Mouse (Mus musculus): ENCODE measurements around the gene Spred2. TPM values are rescaled to one million over a fixed set of nuclear protein-coding genes. Genes with fewer than 3 reads are reported as not detected.

Gene Spred2
- total and polyA plus RNA-seq, 3 experiments = 8.9 to 76.1 (median 33.6) TPM

- Histone ChIP-seq H3K36me3 (replicated peaks) (peaks cover 78% of the 10 kb centered on the region), H3K9me3 (replicated peaks) (no peaks in the 10 kb centered on the region), H3K4me1 (ENCODE audit: insufficient read depth, low read depth, low read length) (peaks cover 41% of the 10 kb centered on the region), H3K4me3 (ENCODE audit: low read depth, low read length) (no peak overlapping the region), H3K27me3 (ENCODE audit: insufficient read depth, low read length) (no peaks in the 10 kb centered on the region)
- DNase-seq (ENCODE audit: low spot score) (no peak), ATAC-seq (ENCODE audit: extremely low read depth, insufficient number of reproducible peaks, low FRiP score, poor library complexity, severe bottlenecking) (no peak)
- TF ChIP-seq POLR2AphosphoS5 (IDR thresholded peaks at IDR 0.05; ENCODE audit: insufficient replicate concordance, low read depth, low read length) (no peak), GATA1 (IDR thresholded peaks at IDR 0.05; ENCODE audit: borderline replicate concordance, low read length) (no peak), CTCF (IDR thresholded peaks at IDR 0.05; ENCODE audit: low read depth, low read length) (no peak), TAL1 (conservative IDR thresholded peaks at IDR 0.05; ENCODE audit: low read depth, low read length) (no peak), GATA2 (IDR thresholded peaks at IDR 0.05; ENCODE audit: borderline replicate concordance, low read depth, low read length) (no peak)
Observed at GRCm38 (mm10) chr11:19955069-19955468, 30.9 kb downstream of the Spred2 start.

- no peak overlapping the region for H3K4me3 ChIP-seq (ENCODE audit: low read depth, low read length)
Observed at GRCm38 (mm10) chr11:19955701-19956100, 31.5 kb downstream of the Spred2 start.

DNA sequence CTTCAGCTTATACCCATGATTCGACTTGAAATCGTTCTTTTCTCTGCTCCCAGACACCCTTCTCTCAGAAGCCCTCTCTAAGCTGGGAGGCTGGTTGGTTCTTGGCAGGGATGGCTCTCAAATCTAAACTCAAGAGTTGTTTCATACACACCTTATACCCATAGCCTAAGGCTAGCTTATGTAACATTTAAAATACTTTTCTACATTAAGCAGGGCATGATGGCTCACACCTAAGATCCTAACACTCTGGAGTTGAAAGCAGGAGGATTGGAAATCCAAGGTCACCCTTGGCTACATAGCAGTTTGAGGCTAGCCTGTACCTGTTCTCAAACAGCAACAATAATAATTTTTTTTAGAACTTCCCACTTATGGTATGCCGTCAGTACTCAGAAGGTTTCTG lies 34.8 kb downstream of the Spred2 start:
- TF ChIP-seq GATA2 (IDR thresholded peaks at IDR 0.05; ENCODE audit: borderline replicate concordance, low read depth, low read length) = no peak
- no peak for TF ChIP-seq CTCF (IDR thresholded peaks at IDR 0.05; ENCODE audit: low read depth, low read length)
- TF ChIP-seq TAL1 (conservative IDR thresholded peaks at IDR 0.05; ENCODE audit: low read depth, low read length) = no peak
- TF ChIP-seq GATA1 (IDR thresholded peaks at IDR 0.05; ENCODE audit: borderline replicate concordance, low read length) = no peak
- TF ChIP-seq POLR2AphosphoS5 (IDR thresholded peaks at IDR 0.05; ENCODE audit: insufficient replicate concordance, low read depth, low read length) = no peak
- Histone ChIP-seq H3K4me1 (ENCODE audit: insufficient read depth, low read depth, low read length) (peaks cover 42% of the 10 kb centered on the region), H3K27me3 (ENCODE audit: insufficient read depth, low read length) (no peaks in the 10 kb centered on the region), H3K9me3 (replicated peaks) (no peaks in the 10 kb centered on the region), H3K4me3 (ENCODE audit: low read depth, low read length) (no peak overlapping the region), H3K36me3 (replicated peaks) (peaks cover 78% of the 10 kb centered on the region)
- DNase-seq (ENCODE audit: low spot score) = no peak
- ATAC-seq (ENCODE audit: extremely low read depth, insufficient number of reproducible peaks, low FRiP score, poor library complexity, severe bottlenecking) = no peak

More at GRCm38 (mm10) chr11:19955701-19956100, 31.5 kb downstream of the Spred2 start:
- Histone ChIP-seq H3K27me3 (ENCODE audit: insufficient read depth, low read length) (no peaks in the 10 kb centered on the region), H3K4me1 (ENCODE audit: insufficient read depth, low read depth, low read length) (peaks cover 39% of the 10 kb centered on the region), H3K36me3 (replicated peaks) (peaks cover 77% of the 10 kb centered on the region), H3K9me3 (replicated peaks) (no peaks in the 10 kb centered on the region)
- peak; percentile 41 for ATAC-seq (ENCODE audit: extremely low read depth, insufficient number of reproducible peaks, low FRiP score, poor library complexity, severe bottlenecking)
- DNase-seq (ENCODE audit: low spot score) = no peak
- no peak for TF ChIP-seq TAL1 (conservative IDR thresholded peaks at IDR 0.05; ENCODE audit: low read depth, low read length)
- no peak for TF ChIP-seq GATA2 (IDR thresholded peaks at IDR 0.05; ENCODE audit: borderline replicate concordance, low read depth, low read length)
- no peak for TF ChIP-seq CTCF (IDR thresholded peaks at IDR 0.05; ENCODE audit: low read depth, low read length)
- TF ChIP-seq GATA1 (IDR thresholded peaks at IDR 0.05; ENCODE audit: borderline replicate concordance, low read length) = no peak
- TF ChIP-seq POLR2AphosphoS5 (IDR thresholded peaks at IDR 0.05; ENCODE audit: insufficient replicate concordance, low read depth, low read length) = no peak

DNA sequence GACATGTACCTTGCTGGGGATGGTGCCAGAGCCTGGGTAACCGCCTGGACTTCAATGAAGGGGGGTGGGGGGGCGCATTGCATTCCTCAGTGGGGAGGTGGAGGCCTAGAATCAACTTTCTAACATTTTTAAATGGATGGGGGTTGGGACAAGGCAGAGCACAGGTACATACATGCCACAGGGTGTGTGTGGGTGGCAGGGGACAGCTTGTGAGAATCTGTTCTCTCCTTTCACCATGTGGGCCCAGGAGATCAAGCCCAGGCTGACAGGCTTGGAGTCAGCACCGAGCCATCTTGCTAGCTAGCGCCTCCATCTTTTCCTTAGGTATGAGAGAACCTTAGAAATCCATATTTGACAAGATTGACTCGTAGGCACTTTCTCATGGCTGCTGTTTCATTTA lies 35.7 kb downstream of the Spred2 start:
- peaks cover 78% of the 10 kb centered on the region for H3K36me3 ChIP-seq (replicated peaks)
- H3K4me3 ChIP-seq (ENCODE audit: low read depth, low read length) = no peak overlapping the region
- H3K9me3 ChIP-seq (replicated peaks) = no peaks in the 10 kb centered on the region
- TF ChIP-seq CTCF (IDR thresholded peaks at IDR 0.05; ENCODE audit: low read depth, low read length) (no peak), GATA1 (IDR thresholded peaks at IDR 0.05; ENCODE audit: borderline replicate concordance, low read length) (no peak), GATA2 (IDR thresholded peaks at IDR 0.05; ENCODE audit: borderline replicate concordance, low read depth, low read length) (no peak), POLR2AphosphoS5 (IDR thresholded peaks at IDR 0.05; ENCODE audit: insufficient replicate concordance, low read depth, low read length) (no peak)
- H3K27me3 ChIP-seq (ENCODE audit: insufficient read depth, low read length) = no peaks in the 10 kb centered on the region
- H3K4me1 ChIP-seq (ENCODE audit: insufficient read depth, low read depth, low read length) = peaks cover 40% of the 10 kb centered on the region
- ATAC-seq (ENCODE audit: extremely low read depth, insufficient number of reproducible peaks, low FRiP score, poor library complexity, severe bottlenecking) = no peak
- no peak for DNase-seq (ENCODE audit: low spot score)

GRCm38 (mm10) chr11:19960541-19960940 lies 36.4 kb downstream of the Spred2 start:
- H3K4me3 ChIP-seq (ENCODE audit: low read depth, low read length) = no peak overlapping the region
- DNase-seq (ENCODE audit: low spot score) (no peak), ATAC-seq (ENCODE audit: extremely low read depth, insufficient number of reproducible peaks, low FRiP score, poor library complexity, severe bottlenecking) (no peak)
- H3K36me3 ChIP-seq (replicated peaks) = peaks cover 78% of the 10 kb centered on the region
- TF ChIP-seq CTCF (IDR thresholded peaks at IDR 0.05; ENCODE audit: low read depth, low read length) (no peak), GATA2 (IDR thresholded peaks at IDR 0.05; ENCODE audit: borderline replicate concordance, low read depth, low read length) (no peak), TAL1 (conservative IDR thresholded peaks at IDR 0.05; ENCODE audit: low read depth, low read length) (no peak), GATA1 (IDR thresholded peaks at IDR 0.05; ENCODE audit: borderline replicate concordance, low read length) (no peak), POLR2AphosphoS5 (IDR thresholded peaks at IDR 0.05; ENCODE audit: insufficient replicate concordance, low read depth, low read length) (no peak)
- H3K27me3 ChIP-seq (ENCODE audit: insufficient read depth, low read length) = no peaks in the 10 kb centered on the region
- no peaks in the 10 kb centered on the region for H3K9me3 ChIP-seq (replicated peaks)
- H3K4me1 ChIP-seq (ENCODE audit: insufficient read depth, low read depth, low read length) = peaks cover 33% of the 10 kb centered on the region

GRCm38 (mm10) chr11:19961088-19961487 lies 36.9 kb downstream of the Spred2 start:
- ATAC-seq (ENCODE audit: extremely low read depth, insufficient number of reproducible peaks, low FRiP score, poor library complexity, severe bottlenecking) (no peak), DNase-seq (ENCODE audit: low spot score) (no peak)
- Histone ChIP-seq H3K4me1 (ENCODE audit: insufficient read depth, low read depth, low read length) (peaks cover 30% of the 10 kb centered on the region), H3K9me3 (replicated peaks) (no peaks in the 10 kb centered on the region), H3K4me3 (ENCODE audit: low read depth, low read length) (no peak overlapping the region), H3K27me3 (ENCODE audit: insufficient read depth, low read length) (no peaks in the 10 kb centered on the region), H3K36me3 (replicated peaks) (peaks cover 78% of the 10 kb centered on the region)
- no peak for TF ChIP-seq GATA2 (IDR thresholded peaks at IDR 0.05; ENCODE audit: borderline replicate concordance, low read depth, low read length)
- TF ChIP-seq TAL1 (conservative IDR thresholded peaks at IDR 0.05; ENCODE audit: low read depth, low read length) = no peak

Data from G1E (cell line).